Mouse (Mus musculus): ENCODE measurements at regions not wholly inside any gene's neighbourhood (a gene's known extent, or its start where the extent isn't known, plus 50 kb on each side); places are given as distances from the start of the nearest gene placed in this dataset.

DNA sequence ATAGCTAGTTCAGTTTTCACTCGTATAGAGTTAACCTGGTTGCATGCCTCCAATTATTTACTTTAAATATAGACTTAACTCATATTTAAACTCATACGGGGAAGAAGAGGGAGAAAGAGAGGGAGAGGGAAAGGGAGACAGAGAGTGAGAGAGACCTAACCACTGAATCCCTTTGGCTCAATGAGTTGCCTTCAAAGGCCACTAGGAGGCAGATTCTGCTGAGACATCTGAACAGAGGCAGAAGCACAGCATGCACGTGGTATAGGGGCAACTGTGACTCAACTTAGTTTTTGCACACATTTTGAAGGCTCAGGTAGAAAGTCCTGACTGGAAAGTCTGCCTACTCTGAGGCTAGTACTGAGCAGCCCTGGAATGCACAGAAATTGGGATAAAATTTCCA lies 942.9 kb upstream of the 1700009N14Rik start:
- Histone ChIP-seq H3K27ac (ENCODE audit: low read length) (no peak overlapping the region), H3K27me3 (replicated peaks; ENCODE audit: control insufficient read depth, insufficient read depth, low read length) (no peaks in the 10 kb centered on the region), H3K4me1 (ENCODE audit: control insufficient read depth, insufficient read depth, low read length) (no peaks in the 10 kb centered on the region), H3K36me3 (ENCODE audit: control insufficient read depth, insufficient read depth, low read length) (no peaks in the 10 kb centered on the region), H3K4me3 (ENCODE audit: low read length) (no peak overlapping the region), H3K4me2 (ENCODE audit: low read depth, low read length) (no peak overlapping the region), H3K9me3 (ENCODE audit: control insufficient read depth, low read length) (no peaks in the 10 kb centered on the region), H3K9ac (ENCODE audit: low read depth, low read length) (no peak overlapping the region)
- ATAC-seq = no peak
- 73% methylated on average over 3 of the region's 3 CpGs for WGBS

- Histone ChIP-seq H3K4me1 (ENCODE audit: control insufficient read depth, insufficient read depth, low read length) (no peaks in the 10 kb centered on the region), H3K9me3 (ENCODE audit: control insufficient read depth, low read length) (no peaks in the 10 kb centered on the region), H3K36me3 (ENCODE audit: control insufficient read depth, insufficient read depth, low read length) (no peaks in the 10 kb centered on the region), H3K4me3 (ENCODE audit: low read length) (no peak overlapping the region), H3K27ac (ENCODE audit: low read length) (no peak overlapping the region), H3K9ac (ENCODE audit: low read depth, low read length) (no peak overlapping the region), H3K4me2 (ENCODE audit: low read depth, low read length) (no peak overlapping the region), H3K27me3 (replicated peaks; ENCODE audit: control insufficient read depth, insufficient read depth, low read length) (no peaks in the 10 kb centered on the region)
- WGBS = 77% methylated on average over 3 of the region's 3 CpGs
- no peak for ATAC-seq
These were observed 931.0 kb upstream of the 1700009N14Rik start for GRCm38 (mm10) chr4:38519108-38519507.
